Mouse (Mus musculus): ENCODE measurements around the gene Celf1.

The Celf1 gene

DNA sequence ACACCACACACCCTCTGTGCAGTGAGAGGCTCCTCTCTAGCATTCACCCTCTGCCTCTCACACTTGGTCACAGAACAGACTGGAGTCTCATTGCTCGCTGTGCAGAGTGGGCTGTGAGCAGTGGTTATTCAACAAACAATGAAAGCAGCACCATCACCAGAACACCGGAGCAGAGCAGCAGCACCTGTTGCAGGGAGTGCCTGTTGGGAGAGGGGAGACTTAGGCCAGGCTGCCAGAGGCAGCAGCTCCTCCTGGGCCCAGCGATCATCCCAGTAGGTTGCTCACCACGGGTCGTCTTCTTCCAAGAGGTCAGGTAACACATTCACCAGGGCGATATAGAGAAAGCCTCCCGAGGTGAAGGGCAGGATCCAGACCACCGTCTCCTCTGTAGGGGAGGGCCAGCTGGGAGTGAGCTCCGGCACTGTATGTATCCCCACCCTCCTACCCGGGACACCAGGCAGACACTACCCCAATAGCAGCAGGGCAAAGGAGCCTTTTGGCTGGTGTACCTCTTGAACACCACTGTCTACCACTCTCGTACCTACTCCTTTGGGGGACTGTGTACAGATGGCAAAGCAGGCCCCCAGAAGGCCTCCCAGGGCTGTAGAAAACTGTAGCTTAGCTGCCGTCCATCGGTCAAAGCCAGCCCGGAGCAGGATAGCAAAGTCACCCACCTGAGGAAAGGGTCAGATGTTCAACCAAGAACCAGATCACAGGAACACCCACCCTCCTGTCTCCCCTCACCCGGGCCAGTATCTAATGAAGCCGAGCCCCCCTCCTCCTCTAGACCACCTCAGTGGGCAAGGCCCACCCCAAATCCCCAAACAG is 122.8 kb downstream of the Celf1 start:
- DNase-seq (ENCODE audit: low spot score) = no peak

DNA sequence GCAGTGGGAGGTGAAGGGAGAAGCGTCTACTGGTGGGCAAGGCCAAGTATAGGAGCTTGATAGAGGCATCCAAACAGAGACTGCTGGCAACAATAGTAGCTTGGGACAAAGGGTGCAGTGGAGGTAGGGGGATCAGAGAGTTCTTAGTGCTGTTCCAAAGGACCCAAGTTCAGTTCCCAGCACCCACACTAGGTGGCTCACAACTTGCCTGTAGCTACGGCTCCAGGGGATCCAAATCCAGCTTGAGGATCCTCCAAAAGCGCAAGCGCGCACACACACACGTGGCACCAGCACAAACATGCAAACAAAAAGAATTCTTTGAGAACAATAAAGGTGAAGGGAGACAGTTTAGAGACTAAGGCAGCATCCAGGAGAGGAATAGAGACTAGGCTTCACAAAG is 124.0 kb downstream of the Celf1 start:
- DNase-seq (ENCODE audit: low spot score) = no peak

DNA sequence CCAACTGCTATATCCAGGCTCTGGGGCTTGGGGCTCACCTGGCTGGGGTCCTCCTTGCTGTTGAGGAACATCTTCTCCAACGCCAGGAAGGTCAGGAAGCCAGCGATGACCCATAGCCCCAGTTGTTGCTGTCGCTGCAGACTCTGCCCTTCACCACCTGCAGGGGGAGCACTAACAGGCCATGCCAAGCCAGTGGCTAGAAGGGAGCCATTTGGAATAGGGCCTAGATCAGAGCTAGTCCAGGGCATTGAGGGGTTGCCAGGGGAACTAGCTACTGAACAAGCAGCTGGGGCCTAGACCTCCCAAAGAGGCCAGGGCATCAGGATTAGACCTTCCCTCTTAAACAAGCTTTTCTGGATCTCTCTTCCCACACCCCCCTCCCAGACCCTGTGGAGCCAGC is 125.4 kb downstream of the Celf1 start:
- DNase-seq (ENCODE audit: low spot score) = no peak

DNA sequence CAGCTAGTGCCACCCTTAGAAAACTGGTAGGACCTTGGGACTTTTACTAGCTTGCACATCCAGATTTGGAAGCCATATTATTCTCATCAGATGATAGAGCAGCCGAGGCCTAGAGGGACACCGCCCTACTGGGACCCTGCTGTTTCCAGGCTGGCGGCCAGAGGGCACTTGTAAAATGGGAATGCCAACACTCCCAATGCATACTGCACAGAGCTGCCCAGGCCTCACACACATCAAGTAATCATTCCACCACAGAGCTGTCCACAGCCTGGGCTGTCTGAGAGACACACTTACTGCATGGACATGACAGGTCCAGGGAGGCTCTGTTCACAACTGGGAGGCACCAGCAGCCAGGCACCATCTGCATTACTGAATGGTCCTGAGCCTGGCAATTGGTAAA is 126.3 kb downstream of the Celf1 start:
- DNase-seq (ENCODE audit: low spot score) = no peak

DNA sequence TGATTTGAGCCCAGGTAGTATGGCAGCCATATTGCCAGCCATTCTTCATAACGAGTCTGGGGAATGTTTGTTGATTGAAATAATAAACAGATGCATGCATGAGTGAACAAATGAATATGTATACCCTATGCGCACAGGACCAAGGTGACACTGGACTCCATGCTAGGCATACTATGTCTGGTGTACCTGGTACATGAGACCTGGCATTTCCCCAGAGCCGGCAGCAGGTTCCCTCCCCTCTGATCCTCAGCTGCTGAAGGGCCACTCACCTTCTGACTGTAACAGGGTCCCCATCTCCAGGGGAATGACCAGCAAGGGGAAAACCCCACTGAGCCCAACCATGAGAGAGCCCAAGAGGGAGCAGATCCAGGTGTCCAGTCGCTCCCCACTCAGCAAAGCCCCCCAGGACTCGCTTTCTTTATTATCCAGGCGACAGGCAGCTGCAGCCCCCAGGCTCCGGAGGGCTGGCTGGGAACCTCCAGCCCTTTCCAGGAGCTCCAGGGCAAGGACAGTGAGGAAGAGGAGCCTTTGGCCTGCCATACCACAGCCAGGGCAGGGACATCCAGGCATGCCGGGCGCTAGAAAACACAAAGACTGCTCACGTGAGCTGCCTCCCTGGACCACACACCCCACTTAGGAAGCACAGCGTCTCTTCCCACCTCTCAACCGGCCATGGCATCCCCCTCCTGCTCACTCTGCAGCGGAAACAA is 128.1 kb downstream of the Celf1 start:
- no peak for DNase-seq (ENCODE audit: low spot score)

DNA sequence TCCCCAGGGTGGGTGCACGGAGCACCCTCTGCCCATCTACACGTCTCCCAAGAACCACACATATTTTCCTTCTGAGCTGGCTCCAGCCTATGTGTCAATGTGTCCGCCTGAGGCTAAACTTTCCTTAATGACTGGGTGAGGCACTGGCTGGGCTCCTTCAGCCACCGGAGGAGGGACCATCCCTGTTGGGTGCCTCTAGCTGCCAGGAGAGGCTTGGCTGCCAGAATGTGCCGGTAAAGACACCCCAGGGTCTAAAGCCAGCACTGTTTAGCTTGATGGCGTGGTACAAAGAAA is 128.6 kb downstream of the Celf1 start:
- no peak for DNase-seq (ENCODE audit: low spot score)
